Mouse (Mus musculus) lung, embryonic 16.5 days (tissue): ENCODE results near the gene Gpr84. TPM values are rescaled to one million over a fixed set of nuclear protein-coding genes. Genes with fewer than 3 reads are reported as not detected.
"Not testable (repeated sequence)": the region's sequence is repeated elsewhere in the genome, so short reads cannot be mapped to it uniquely, and the experiment has no call there.

ENCODE experiments used
- ATAC-seq: fragments of 200-750 bp; cut with Nextera tagmentation; 2 replicates; pipeline ENCODE4 v1.8.0; 2017; ENCODE audit warnings: low read depth, mild to moderate bottlenecking, moderate library complexity
- H3K27ac ChIP-seq: fragments of 300-500 bp; sonication (generic); 2 replicates; pipeline ENCODE4 v1.5.1; 2014; ENCODE audit warnings: mild to moderate bottlenecking, control low read depth, low read length
- H3K27me3 ChIP-seq: fragments of 300-500 bp; sonication (generic); 2 replicates; pipeline ENCODE4 v1.6.1; 2014; ENCODE audit warnings: low read depth, low read length, mixed read lengths; ENCODE audit not compliant: control insufficient read depth, insufficient read depth
- H3K36me3 ChIP-seq: fragments of 300-500 bp; sonication (generic); 2 replicates; pipeline ENCODE4 v1.6.1; 2014; ENCODE audit warnings: low read length; ENCODE audit not compliant: control insufficient read depth, insufficient read depth
- H3K4me1 ChIP-seq: fragments of 300-500 bp; sonication (generic); replicated peaks from 2 replicates; pipeline ENCODE4 v1.6.1; 2014; ENCODE audit warnings: low read length, mixed read lengths; ENCODE audit not compliant: control insufficient read depth, insufficient read depth
- H3K4me2 ChIP-seq: fragments of 300-500 bp; sonication (generic); 2 replicates; pipeline ENCODE4 v1.6.1; 2014; ENCODE audit warnings: low read depth, low read length, control low read depth
- H3K4me3 ChIP-seq: fragments of 300-500 bp; sonication (generic); 2 replicates; pipeline ENCODE4 v1.5.1; 2014; ENCODE audit warnings: mild to moderate bottlenecking, low read length, control low read depth
- H3K9ac ChIP-seq: fragments of 300-500 bp; sonication (generic); 2 replicates; pipeline ENCODE4 v1.6.1; 2014; ENCODE audit warnings: low read length, control low read depth
- H3K9me3 ChIP-seq: fragments of 300-500 bp; sonication (generic); 2 replicates; pipeline ENCODE4 v1.6.1; 2016; ENCODE audit warnings: low read length; ENCODE audit not compliant: control insufficient read depth
- WGBS: fragments of 180-500 bp; shearing (Covaris S2); extraction: QIAGEN DNeasy Blood & Tissue Kit; methylation state at CpG from one replicate; pipeline ENCODE4 v1.1.7; 2014; 5-methylcytosine and 5-hydroxymethylcytosine counted together
- polyA plus RNA-seq: library from polyadenylated mRNA; unstranded; fragments of >200 nt; fragmentation: Nextera tagmentation; extraction: Ambion mirVana; gene quantifications from 2 replicates; pipeline ENCODE4 v1.2.1, GENCODE M21; 2015

Gene Gpr84
- polyA plus RNA-seq, 1 experiment from 2014 or later: 0.44 TPM

DNA sequence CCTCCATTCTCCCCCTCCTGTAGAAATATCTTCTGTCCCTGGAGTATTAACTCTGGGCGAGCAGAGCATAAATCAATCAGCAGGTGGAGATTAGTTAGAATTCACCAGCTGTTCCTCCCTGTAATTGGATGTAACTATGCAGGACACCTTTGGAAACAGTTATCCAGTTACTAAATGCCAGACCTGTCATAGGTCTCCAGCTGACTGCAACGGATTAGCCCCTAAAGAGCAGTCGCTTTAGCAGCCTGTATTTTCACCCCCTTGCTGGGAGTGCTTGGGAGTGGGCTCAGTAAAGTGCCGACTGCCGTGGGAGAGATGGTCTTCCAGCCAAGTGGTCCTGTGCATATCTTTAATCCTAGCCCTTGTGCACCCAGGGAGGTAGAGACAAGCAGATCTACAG is 20.8 kb downstream of the Gpr84 start:
- H3K27me3 ChIP-seq: no peaks in the 10 kb centered on the region
- no peak overlapping the region for H3K4me3 ChIP-seq
- peaks cover 36% of the 10 kb centered on the region for H3K36me3 ChIP-seq
- H3K4me1 ChIP-seq: peaks cover 9% of the 10 kb centered on the region
- no peak for ATAC-seq
- no peak overlapping the region for H3K27ac ChIP-seq
- H3K9me3 ChIP-seq: no peaks in the 10 kb centered on the region
- no peak overlapping the region for H3K9ac ChIP-seq
- 58% methylated on average over 5 of the region's 5 CpGs for WGBS
- no peak overlapping the region for H3K4me2 ChIP-seq

DNA sequence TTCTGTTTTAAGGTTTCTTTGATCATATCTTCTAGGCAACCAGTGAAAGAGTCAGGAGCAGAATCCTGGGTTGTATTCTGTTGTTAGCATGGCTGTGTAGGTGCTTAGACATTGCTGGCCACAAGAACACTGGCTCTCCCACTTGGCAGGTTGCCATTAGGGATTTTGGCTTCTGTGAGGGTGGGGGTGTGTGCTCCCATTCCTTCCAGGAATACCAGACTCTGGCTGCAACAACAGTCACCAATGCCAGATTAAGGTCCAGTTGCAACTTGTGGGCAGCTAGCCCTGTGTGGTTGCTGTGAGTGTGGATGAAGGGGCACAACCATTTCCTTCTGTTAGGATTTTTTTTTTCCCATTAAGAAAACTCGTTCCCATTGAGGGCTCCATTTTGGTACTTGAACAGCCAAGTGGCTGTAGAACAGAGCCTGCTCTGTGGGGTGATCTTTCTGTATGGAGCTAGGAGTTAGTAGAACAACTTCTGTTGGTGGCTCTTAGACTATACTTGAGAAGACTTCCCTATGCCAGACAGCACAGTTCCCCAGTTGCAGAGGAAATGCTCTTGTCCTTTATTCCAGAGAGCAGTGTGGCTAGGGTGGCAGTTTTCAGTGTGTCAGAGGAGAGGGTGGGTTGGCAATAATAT is 24.5 kb downstream of the Gpr84 start:
- Histone ChIP-seq H3K4me2 (no peak overlapping the region), H3K4me1 (peaks cover 9% of the 10 kb centered on the region), H3K9ac (no peak overlapping the region), H3K9me3 (no peaks in the 10 kb centered on the region), H3K27ac (peak overlapping the region; percentile 71), H3K27me3 (no peaks in the 10 kb centered on the region), H3K4me3 (no peak overlapping the region), H3K36me3 (peaks cover 8% of the 10 kb centered on the region)
- WGBS: 23% methylated on average over 1 of the region's 1 CpGs
- peak; percentile 66 for ATAC-seq

DNA sequence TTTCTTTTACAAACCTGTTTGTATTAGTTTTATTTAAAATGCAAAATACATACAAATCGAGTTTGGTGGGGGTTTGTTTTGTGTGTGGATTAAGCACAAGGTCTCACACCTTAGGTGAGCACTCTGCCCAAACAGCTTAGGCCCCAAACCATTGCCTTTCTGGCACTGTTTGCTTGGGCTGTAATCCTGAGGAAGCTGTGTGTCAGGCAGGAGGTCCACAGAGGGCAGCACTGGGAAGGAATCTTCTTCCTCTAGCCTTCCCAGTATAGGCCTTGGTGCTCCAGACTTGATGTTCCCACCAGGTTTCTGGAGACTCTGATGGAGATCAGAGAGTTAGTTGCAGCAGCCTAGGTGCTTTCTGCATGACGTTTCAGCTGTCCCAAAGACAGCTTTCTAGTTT is 25.8 kb downstream of the Gpr84 start:
- Histone ChIP-seq H3K4me3 (no peak overlapping the region), H3K27ac (no peak overlapping the region), H3K9ac (no peak overlapping the region), H3K9me3 (no peaks in the 10 kb centered on the region), H3K27me3 (no peaks in the 10 kb centered on the region), H3K36me3 (peaks cover 4% of the 10 kb centered on the region; the same call in 1 of the 2 replicates), H3K4me2 (no peak overlapping the region), H3K4me1 (peaks cover 9% of the 10 kb centered on the region)
- peak; percentile 29; the same call in 1 of the 2 replicates for ATAC-seq
- 31% methylated on average over 2 of the region's 2 CpGs for WGBS

DNA sequence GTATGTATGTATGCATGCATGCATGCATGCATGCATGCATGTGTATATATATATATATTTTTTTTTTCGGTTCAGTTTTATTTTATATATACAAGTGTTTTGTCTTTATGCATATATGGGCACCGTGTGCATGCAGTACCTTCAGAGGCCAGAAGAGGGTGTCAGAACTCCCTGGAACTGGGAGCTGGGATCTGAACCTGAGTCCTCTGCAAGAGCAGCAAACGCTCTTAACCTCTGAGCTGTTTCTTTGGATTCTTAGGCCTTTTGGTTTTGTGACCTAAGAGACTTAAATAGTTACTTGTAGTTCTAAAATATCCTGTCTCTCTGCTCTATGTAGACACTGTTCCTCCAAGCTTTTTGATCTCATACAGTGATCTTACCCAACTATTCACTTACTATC is 26.3 kb downstream of the Gpr84 start:
- Histone ChIP-seq H3K4me1 (peaks cover 9% of the 10 kb centered on the region), H3K4me2 (no peak overlapping the region)
- 57% methylated on average over 3 of the region's 3 CpGs for WGBS

DNA sequence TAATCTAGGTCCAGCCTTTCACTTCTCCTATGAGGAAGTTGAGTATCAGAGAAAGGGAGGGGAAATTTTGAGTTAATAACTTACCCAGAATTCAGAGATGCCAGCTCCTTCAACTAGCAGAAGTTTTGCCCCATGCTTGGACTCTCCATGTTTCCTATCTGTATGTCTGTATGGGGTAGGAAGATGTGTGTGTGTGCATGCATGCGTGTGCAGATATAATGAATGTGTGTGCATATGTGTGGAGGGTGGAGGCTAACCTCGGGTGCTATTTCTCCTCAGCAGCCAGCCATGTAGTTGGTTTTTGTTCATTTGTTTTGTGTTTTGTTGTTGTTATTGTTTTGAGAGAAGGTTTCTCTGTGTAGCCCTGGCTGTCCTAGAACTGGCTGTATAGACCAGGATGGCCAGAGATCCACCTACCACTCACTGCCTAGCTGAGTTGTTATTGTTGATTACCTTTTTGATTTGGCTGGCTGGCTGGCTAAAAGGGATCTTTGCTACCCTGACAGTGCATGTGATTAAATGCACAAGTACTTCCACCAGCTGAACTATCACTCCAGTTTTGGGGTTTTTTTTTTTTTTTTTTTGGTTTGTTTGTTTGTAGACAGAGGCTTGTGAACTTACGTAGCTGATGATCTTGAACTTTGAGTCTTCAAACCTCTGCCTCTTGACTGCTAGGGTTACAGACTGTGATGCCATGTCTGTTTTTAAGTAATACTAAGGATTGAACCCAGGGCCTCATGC is 28.8 kb downstream of the Gpr84 start:
- H3K36me3 ChIP-seq: no peaks in the 10 kb centered on the region
- H3K9me3 ChIP-seq: no peaks in the 10 kb centered on the region
- no peak overlapping the region for H3K9ac ChIP-seq
- H3K27me3 ChIP-seq: no peaks in the 10 kb centered on the region
- H3K4me1 ChIP-seq: peaks cover 9% of the 10 kb centered on the region
- no peak overlapping the region for H3K4me2 ChIP-seq
- H3K4me3 ChIP-seq: no peak overlapping the region
- ATAC-seq: no peak
- no peak overlapping the region for H3K27ac ChIP-seq
- 91% methylated on average over 3 of the region's 3 CpGs for WGBS

More for the DNA sequence above, 26.3 kb downstream of the Gpr84 start:
- no peaks in the 10 kb centered on the region for H3K27me3 ChIP-seq
- peaks cover 4% of the 10 kb centered on the region; the same call in 1 of the 2 replicates for H3K36me3 ChIP-seq
- no peak overlapping the region for H3K4me3 ChIP-seq
- no peaks in the 10 kb centered on the region for H3K9me3 ChIP-seq
- no peak overlapping the region for H3K27ac ChIP-seq
- ATAC-seq: no peak
- no peak overlapping the region for H3K9ac ChIP-seq

DNA sequence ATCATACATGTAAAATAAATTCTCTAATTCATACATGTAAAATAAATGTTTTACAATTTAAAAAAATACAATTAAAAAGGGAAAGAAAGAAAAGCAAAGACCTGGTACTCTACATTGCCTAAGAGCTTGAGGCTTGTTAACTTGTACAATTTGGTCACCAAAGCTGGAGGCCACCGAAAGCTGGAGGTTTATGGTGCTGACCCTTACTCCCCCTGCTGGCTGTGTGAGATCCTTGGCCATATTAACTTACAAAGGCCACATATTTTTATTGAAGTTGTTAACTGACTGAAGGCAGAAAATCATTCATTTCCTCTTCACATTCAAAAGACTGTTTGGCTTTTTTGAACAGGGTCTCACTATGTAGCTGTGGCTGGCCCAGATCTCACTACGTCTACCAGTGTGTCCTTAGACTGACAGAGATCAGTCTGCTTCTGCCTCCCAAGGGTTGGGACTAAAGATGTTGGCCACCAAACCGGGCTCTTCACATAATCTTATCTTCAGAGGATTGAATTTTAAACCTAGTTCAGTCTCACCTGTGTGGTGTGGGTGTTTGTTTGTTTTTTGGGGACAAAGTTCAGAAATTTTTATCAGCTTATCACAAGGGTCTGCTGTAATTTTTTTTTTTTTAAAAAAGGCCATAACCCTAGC is 29.5 kb downstream of the Gpr84 start:
- no peak overlapping the region for H3K27ac ChIP-seq
- WGBS: 47% methylated on average over 3 of the region's 3 CpGs

DNA sequence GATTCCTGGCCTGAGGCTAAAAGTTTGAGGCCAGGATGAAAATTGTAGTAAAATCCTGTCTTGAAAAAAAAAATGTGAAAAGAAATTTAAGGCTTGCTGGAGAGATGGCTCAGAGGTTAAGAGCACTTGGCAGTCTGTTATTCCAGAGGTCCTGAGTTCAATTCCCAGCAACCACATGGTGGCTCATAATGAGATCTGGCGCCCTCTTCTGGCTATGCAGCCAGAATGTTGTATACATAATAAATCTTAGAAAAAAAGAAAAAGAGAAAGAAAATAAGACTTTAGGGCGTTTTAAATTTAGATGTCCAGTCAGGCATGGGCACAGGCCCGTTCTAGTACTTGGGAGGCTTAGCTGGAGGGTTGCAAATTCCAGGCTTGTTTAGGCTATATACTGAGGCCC is 30.7 kb downstream of the Gpr84 start:
- H3K27me3 ChIP-seq: no peaks in the 10 kb centered on the region
- no peak overlapping the region for H3K4me2 ChIP-seq
- no peaks in the 10 kb centered on the region; the same call in 1 of the 2 replicates for H3K4me1 ChIP-seq
- H3K4me3 ChIP-seq: no peak overlapping the region
- no peak for ATAC-seq
- H3K9ac ChIP-seq: no peak overlapping the region
- 64% methylated on average over 3 of the region's 3 CpGs for WGBS
- H3K36me3 ChIP-seq: no peaks in the 10 kb centered on the region
- no peaks in the 10 kb centered on the region for H3K9me3 ChIP-seq
- H3K27ac ChIP-seq: no peak overlapping the region

More for the DNA sequence above, 29.5 kb downstream of the Gpr84 start:
- Histone ChIP-seq H3K4me3 (no peak overlapping the region), H3K27me3 (no peaks in the 10 kb centered on the region), H3K36me3 (no peaks in the 10 kb centered on the region), H3K9me3 (no peaks in the 10 kb centered on the region), H3K4me2 (no peak overlapping the region), H3K9ac (no peak overlapping the region), H3K4me1 (peaks cover 8% of the 10 kb centered on the region)
- no peak for ATAC-seq

DNA sequence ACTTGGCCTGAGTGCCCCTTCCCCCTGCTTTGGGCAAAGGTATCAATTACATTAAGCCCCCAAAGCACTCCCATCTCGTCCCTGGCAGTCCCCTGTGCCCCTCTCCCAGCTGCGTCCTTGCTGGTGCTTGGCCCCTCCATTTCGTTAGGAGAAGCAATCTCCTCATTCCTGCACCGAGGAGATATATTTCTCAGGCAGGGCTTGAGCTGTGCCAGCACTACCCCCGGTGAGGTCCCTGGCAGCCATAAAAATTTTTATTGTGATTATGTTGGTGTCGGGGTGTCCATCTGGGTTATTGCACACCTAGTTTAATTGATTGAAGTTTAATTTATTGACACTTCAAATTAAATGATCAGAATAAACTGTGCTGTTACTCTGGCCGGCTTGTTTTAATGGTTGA is 32.5 kb downstream of the Gpr84 start:
- no peak overlapping the region for H3K27ac ChIP-seq
- H3K4me3 ChIP-seq: no peak overlapping the region
- no peak overlapping the region for H3K4me2 ChIP-seq
- peaks cover 6% of the 10 kb centered on the region for H3K4me1 ChIP-seq
- H3K9ac ChIP-seq: no peak overlapping the region
- H3K36me3 ChIP-seq: no peaks in the 10 kb centered on the region
- WGBS: 70% methylated on average over 7 of the region's 7 CpGs
- ATAC-seq: no peak
- no peaks in the 10 kb centered on the region for H3K9me3 ChIP-seq
- H3K27me3 ChIP-seq: no peaks in the 10 kb centered on the region

DNA sequence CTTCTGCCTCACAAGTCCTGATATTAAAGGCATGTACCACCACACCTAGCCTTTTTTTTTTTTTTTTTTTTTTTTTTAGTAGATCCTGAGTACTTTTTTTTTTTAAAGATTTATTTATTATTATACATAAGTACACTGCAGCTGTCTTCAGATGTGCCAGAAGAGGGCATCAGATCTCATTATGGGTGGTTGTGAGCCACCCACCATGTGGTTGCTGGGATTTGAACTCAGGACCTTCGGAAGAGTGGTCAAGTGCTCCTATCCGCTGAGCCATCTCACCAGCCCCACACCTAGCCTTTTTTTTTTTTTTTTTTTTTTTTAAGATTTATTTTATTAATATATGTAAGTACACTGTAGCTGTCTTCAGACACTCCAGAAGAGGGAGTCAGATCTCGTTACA is 34.5 kb downstream of the Gpr84 start:
- not testable (repeated sequence) for H3K4me2 ChIP-seq, H3K4me1 ChIP-seq, ATAC-seq, H3K27me3 ChIP-seq, H3K36me3 ChIP-seq, H3K27ac ChIP-seq, H3K4me3 ChIP-seq, H3K9me3 ChIP-seq, H3K9ac ChIP-seq
- 91% methylated on average over 3 of the region's 3 CpGs for WGBS
